Mouse (Mus musculus): ENCODE results near the gene Sertad4.

DNA sequence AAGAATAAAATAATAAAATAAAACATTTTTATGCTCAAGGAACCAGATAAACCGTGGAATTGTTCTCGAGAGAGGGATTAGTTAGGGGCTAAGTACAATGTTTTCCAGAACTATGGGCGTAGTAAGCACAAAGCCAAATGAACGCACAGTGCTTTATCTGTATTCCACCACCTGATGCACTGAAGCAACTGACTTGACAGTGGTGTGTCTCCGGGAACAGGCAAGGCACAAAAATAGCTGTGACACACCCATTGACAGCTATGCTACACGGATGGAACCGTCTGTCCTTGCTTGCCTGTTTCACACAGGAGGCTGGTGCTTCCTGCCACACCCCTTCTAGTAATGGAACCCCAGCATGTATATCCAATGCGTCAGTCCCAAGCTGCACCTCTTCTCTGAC lies 55.2 kb downstream of the Sertad4 start:
- TF ChIP-seq POLR2A (IDR thresholded peaks at IDR 0.05; ENCODE audit: insufficient read depth, low read depth, low read length) (no peak), CTCF (IDR thresholded peaks at IDR 0.05) (no peak), EP300 (IDR thresholded peaks at IDR 0.05; ENCODE audit: insufficient read depth, low read depth, low read length) (no peak)

All from heart, adult 2 months (tissue).